Mouse (Mus musculus) thymus, postnatal 10 days (tissue): ENCODE measurements around the gene Zbtb3.
"Not testable (repeated sequence)": the region's sequence is repeated elsewhere in the genome, so short reads cannot be mapped to it uniquely, and the experiment has no call there.

Experiments
- DNase-seq, 2 experiments: peaks; one replicate each; pipeline ENCODE4 v3.0.0; 2021; ENCODE audit warnings: low spot score in 2 of 2

Gene Zbtb3

DNA sequence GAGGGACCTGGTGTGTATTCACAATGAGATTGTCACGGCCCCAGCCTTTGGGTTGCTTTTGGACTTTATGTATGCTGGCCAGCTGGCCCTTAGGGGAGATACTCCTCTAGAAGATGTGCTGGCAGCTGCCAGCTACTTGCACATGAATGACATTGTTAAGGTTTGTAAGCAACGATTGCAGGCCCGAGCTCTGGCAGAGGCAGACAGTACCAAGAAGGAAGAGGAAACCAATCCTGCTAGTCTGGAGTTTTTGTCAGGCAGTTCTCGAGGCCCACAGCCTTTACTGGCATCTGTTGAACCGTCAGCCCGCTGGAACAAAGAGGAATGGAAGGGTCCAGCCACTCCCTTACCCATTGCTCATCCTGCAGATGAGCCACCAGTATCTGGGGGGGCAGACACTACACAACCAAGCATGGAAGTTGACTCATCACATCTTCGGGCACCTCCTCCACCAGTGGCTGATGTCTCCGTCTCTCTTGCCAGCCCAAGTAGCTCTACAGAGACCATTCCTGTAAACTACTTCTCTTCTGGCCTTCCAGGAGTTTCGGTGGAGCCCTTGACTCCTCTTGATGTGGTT lies 937 bp downstream of the Zbtb3 start:
- no peak for DNase-seq

DNA sequence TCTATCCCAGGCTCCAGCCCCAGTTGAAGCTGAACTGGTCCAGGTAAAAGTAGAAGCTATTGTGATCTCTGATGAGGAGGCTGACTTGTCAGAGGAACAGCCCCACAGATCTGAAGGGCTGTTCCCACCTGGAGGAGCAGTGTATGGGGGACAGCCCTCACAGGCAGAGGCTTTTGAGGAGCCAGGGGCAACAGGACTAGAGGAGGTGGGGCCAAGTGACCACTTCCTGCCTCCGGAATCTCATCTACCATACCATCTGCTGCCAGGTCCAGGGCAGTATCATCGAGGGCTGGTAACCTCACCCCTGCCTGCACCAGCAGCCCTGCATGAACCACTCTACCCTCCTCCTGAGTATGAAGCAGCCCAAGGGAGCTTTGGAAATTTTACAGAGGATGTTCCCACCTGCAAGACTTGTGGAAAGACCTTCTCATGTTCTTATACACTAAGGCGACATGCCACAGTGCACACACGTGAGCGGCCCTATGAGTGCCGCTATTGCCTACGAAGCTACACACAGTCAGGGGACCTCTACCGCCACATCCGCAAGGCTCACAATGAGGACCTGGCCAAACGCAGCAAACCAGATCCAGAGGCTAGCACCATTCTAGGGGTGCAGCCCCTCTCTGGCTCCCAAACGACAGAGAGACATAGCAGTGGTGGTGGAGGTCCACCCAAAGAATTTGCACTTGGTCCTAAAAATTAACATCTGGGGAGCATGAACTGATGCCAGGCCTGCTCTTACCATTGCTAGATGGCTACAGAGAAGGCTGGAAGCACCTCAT lies 1.7 kb downstream of the Zbtb3 start:
- no peak for DNase-seq

DNA sequence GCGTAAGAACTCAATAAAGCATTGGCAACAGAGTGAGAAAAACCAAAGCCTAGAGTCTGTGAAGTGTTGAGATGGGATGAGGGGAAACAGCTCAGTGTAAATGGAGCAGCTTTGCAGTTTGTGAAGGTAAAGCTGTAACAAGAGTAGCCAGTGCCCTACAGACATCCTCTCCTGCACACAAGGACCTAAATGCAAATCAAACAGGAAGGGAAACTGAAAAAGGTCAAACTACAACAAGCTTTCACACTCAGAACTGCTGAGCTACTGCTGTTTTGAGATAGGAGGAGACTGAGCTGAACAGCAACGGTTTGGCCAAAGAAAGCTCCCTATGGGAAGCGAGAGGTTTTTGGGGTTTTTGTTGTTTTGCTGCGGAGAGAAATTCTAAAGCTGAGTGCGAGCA lies 4.5 kb downstream of the Zbtb3 start:
- DNase-seq = no peak

DNA sequence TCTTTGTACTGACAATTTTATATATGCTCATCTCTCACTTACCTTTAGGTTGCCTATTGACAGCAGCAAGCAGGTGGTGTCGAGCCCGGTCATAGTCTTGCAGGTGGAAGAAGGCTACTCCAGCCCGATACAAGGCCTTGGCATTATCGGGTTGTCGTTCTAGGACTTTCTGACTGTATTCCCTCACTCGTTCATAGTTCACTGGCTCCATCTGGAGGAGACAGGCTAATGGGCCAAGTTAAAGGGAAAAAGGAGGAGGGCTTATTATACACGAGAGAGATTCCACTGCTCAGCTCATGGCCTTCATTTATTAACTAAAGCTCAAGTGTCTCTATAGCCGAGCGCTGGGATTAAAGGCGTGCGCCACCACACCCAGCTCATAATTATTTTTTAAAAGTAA lies 13.5 kb downstream of the Zbtb3 start:
- DNase-seq = no peak

DNA sequence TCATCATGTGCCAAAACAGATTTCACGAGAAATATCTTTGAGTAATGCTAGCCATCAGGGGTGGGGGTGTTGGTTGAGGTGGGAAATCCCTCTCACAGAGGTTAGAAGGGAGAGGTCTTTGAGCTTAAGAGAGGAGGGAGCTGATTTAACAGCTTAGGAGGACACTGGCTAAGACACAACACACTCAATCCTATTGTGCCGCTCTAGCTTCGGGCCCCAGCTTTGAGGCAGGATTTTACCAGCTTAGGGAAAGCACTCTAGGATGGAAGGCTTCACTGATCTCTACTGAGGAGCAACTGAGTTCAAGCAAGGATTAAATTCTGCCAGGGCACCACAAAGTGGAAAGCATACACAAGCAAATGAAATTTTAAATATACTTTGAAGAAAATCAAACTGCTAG lies 14.6 kb downstream of the Zbtb3 start:
- no peak for DNase-seq

DNA sequence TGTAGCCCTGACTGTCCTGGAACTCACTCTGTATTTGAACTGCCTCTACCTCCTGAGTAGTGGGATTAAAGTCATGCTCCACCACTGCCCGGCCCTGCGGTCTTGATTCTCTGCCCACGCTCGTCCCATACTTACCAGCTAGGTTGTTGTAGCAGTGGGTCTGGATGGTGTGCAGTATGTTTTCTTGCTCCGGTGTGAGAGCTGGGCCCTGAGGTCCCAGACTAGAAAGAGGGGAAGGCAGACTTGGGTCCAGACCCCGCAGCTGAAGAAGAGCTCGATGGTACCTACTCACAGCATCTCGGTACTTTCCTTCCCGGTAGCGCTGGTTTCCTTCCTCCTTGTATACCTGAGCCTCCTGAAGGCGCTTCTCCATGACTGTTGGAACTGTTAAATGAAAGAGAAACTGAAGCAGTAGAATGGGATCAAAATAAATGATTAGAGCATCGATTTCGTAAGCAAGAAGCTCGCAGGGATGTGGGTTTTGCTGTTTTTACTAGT lies 16.0 kb downstream of the Zbtb3 start:
- DNase-seq = no peak

DNA sequence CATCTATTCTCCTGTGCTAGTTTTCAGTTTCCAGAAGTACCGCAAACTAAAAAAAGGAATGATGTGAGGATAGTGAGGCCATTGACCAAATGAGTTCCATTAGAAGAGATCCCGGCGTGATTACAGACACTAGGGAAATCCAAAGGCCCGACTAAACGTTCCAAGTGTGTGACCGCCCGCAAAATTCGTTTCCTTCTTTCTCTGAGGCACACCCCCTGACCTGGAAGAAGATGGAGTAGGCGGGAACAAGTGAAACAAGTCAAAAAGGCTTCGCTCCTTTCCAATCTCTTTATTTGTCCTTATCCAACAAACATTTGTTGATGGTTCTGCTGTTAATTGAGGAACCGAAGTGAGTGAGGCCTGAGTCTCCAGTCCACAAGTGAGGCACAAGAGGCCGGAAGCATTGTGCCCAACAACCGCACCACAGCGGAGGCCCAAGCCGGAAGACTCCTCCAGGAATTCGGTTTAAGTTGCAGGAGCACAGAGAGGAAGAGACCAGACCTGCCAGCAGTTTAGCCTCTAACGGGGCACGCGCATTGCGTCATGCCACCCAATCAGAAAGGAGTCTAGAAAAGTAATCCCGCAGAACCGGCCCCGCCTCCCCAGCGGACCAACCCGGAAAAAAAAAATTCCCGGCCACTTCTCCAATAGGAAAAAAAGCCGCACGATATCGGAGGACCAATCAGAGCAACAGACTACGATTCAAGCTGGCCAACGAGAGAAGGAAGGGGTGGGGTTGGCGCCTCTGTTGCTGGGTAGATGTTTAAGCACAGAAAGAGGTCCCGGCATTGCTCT lies 16.6 kb downstream of the Zbtb3 start, which contains the start of gene Ttc9c:
TSS of gene Ttc9c (minus strand) at position 533 of the 795 bp plus-strand sequence.
- DNase-seq = peak; percentile 90 to 93

DNA sequence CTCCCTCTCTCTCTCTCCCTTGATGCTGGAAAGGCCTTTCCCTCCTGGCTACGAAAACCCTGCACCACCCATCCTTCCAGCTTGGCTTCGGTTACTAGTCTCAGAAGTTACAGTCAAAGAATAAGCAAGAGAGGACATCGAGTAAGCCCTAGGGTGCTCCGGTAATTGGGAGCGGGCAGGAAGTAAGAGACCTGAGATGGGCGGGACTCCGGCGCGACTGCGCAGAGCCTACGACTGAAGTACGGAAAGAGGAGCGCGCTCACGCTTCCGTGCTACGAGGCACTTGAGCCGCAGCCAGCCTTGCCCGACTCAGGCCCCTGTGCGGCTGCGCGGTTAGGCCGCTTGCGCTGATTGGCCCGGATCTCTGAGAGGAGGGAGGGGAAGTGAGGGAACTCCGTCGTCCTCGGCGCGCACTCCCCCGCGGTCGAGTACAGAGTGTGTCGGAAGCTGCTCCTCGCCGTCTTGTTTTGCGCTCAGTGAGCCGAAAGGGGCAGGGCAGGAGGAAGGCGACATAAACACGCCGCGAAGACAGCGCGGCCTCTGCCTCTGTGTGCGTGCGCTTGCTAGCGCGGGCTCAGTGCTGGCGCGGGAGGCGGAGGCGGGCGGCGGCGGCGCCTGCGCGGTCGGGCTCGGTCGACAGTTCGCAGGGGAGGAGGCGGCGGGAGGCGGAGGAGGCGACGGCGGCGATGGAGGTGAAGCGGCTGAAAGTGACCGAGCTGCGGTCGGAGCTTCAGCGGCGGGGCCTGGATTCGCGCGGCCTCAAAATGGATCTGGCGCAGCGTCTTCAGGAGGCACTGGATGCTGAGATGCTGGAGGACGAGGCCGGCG lies 17.5 kb downstream of the Zbtb3 start, which contains the start of gene Hnrnpul2:
TSS of gene Hnrnpul2 (plus strand) at position 415 of the 828 bp plus-strand sequence.
- DNase-seq = peak; percentile 95 to 99

DNA sequence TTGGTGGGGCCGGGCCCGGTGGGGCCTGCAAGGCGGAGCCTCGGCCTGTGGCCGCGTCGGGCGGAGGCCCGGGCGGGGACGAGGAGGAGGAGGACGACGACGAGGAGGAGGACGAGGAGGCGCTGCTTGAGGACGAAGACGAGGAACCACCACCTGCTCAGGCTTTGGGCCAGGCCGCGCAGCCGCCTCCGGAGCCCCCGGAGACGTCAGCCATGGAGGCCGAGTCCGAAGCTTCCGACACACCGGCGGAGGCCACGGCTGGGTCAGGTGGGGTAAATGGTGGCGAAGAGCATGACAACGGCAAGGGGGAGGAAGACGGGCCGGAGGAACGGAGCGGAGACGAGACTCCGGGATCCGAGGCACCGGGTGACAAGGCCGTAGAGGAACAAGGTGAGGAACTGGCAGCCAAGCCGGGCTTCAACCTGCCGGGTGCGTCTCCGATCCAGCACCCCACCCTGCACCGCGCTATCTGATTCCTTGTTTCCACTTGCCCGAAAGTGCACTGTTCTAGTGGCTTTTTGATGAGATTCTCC lies 18.1 kb downstream of the Zbtb3 start:
- peak in 1 of 2 experiments; percentile 44 for DNase-seq

DNA sequence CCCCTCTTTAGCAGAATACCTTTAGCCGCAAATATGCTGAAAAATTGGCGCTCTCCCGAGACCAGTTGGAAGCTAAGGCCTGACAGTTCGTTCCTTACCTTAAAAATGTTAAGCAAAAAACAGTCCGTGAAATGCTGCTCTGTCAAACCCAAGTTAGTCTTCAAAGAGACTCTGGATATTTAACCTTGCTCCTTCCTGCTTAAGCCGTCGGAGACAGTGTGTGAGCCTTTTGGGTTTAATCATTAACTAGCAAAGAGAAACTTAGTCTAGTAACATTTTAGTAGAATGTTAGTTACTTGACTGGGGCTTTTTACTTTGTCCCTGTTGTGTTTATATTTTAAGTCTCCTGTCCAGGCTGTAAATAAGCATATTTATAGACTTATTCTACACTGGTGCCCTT lies 18.8 kb downstream of the Zbtb3 start:
- DNase-seq = no peak

DNA sequence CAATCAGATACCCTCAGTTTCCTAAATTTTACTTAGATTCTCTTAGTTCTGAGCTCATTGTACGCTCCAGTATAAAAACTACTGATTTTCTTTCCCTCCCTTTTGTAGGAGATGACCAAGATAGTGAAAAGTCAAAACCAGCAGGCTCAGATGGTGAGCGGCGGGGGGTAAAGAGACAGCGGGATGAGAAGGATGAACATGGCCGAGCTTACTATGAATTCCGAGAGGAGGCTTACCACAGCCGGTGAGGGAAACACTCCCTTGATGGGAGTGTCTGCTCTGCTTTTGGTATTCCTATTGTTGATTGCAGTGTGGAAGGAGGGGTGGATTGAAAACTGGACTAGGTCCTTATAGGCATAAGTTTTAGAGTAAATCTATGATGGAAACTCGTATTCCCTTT lies 20.3 kb downstream of the Zbtb3 start:
- no peak for DNase-seq

DNA sequence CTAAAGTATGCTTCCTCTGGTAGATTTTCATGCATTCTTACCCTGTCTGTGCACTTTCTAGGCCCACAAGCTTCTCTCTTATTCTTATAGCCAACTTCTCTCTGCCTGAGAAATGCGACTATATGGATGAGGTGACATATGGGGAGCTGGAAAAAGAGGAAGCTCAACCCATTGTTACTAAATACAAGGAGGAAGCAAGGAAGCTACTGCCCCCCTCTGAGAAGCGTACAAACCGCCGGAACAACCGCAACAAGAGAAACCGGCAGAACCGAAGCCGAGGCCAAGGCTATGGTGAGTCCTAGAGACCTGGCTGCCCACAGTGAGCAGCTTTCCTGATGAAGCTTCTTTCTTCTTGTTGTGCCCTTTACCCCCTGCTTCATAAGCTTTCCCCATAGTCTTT lies 27.3 kb downstream of the Zbtb3 start, which contains the start of gene AC129217.1:
TSS of gene AC129217.1 (plus strand) at position 114 of the 400 bp plus-strand sequence.
- no peak for DNase-seq

DNA sequence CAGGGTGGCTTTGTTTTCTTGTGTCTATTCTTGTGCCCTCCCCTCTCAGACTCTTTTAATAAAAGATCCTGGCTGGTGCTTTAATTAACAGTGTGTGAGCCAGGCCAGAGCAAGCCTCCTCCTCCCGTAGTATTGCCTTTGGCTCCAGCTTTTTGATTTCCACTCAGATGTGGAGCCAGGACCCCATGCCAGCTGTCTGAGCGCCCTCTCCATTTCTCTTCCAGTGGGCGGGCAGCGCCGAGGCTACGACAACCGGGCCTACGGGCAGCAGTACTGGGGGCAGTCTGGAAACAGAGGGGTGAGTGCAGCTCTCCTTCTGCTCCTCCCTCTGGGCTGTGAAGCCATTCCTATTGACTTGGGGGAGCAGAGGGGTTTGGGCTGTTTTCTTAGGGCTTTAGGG lies 28.3 kb downstream of the Zbtb3 start:
- DNase-seq = no peak

DNA sequence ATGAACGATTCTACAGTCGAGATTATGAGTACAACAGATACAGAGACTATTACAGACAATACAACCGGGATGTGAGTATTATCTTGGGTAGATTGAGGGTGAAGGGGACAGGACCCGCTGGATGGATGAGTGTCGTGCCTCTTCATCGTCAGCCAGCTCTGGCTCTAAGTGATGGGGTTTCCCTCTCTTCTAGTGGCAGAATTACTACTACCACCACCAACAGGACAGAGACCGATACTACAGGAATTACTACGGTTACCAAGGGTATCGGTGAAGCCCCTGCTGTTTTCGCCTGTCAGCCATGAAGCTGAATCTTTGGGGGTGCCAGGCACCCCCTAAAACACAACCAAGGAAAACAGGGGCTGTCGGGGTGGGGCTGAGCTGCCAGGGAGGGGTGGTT lies 28.9 kb downstream of the Zbtb3 start:
- DNase-seq = no peak

DNA sequence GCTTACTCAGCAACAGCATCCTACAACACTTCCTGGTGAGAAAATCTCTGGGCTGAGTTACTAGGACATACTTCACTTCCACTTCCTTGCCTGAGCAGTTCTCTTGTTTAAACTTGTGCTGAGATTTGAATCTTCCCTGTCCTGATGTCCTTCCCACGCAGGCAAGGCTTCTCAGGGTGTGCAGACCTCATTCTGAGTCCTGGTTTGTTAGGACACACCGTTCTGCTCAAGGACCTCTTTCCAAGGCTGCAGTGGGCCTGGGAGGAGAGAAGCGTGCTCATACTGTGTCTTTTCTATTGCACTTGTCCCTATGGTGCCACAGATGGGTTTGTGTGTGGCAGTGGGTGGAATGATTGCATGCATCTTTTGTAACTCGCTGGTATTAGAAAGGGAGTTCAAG lies 30.6 kb downstream of the Zbtb3 start:
- no peak for DNase-seq

DNA sequence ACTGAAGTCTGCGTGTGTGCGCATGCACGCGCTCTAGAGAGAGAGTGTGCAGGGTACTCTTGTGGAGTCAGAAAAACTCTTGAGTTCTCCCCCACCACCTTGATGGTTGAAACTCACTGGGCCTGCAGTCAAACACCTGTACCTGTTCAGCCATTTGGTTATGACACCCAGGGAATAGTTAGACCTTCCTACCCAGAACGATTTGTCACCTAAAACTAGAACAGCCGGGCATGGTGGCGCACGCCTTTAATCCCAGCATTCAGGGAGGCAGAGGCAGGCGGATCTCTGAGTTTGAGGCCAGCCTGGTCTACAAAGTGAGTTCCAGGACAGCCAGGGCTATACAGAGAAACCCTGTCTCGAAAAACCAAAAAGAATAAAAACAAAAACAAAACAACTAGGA lies 34.0 kb downstream of the Zbtb3 start:
- not testable (repeated sequence) for DNase-seq

DNA sequence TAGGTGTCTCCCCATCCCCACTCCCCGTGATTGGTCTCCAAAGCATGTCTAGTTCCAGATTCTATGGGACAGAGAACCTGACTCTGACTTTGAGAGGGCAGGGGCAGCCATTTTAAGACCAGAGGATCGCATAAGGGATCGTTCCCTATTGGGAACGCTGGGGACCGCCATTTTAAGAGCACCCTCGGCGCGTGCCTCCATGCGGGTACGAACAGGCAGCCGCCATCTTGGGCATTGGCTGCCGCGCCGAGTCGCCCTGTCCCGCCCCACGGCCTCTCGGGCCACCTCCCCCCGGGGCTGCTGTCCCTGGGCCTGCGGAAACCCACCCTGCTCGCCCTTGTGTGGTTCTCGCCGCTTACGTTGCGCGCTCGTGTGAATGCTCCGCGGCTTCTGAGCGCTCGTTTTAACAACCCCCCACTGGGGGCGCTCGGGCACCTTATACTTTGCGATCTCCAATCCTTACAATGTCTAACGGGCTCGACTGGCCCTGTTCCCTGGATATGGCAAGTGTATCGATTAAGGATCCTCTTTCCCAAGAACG lies 35.0 kb downstream of the Zbtb3 start, which contains the start of gene Bscl2:
TSS of gene Bscl2 (plus strand) at position 217 of the 541 bp plus-strand sequence.
- peak; percentile 73 to 83 for DNase-seq

DNA sequence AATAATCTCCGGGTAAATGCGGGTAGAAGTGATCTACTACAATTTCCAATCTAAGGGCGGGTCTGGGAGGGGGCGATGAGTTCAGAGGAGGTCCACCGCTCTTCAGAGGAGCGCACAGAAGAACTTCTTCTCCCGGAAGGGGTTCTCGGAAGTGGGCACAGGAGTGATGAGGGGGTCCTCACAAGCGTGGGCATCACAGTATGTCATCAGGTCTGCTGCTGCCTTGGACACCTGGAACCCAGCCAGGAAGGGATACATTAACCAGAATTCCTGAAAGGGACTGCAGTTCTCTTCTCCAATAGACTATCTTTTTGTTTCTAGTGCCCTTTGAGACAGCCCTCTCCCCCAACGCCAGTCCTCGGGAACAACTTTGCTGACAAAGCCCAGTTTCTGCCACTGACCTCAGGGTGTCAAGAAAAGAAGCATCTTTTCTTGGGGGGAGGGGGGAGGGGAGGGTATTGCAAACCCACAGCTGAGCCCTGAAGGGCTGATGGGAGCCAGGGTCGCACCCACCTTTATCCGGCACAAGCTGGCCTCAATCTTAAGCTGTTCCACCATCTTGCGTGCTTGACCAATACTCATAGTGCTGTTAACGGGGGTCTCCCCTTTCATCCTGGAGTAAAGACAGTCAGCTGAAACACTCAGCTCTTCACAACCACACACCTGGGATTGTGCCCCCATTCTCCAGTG lies 35.8 kb downstream of the Zbtb3 start:
- DNase-seq = no peak

DNA sequence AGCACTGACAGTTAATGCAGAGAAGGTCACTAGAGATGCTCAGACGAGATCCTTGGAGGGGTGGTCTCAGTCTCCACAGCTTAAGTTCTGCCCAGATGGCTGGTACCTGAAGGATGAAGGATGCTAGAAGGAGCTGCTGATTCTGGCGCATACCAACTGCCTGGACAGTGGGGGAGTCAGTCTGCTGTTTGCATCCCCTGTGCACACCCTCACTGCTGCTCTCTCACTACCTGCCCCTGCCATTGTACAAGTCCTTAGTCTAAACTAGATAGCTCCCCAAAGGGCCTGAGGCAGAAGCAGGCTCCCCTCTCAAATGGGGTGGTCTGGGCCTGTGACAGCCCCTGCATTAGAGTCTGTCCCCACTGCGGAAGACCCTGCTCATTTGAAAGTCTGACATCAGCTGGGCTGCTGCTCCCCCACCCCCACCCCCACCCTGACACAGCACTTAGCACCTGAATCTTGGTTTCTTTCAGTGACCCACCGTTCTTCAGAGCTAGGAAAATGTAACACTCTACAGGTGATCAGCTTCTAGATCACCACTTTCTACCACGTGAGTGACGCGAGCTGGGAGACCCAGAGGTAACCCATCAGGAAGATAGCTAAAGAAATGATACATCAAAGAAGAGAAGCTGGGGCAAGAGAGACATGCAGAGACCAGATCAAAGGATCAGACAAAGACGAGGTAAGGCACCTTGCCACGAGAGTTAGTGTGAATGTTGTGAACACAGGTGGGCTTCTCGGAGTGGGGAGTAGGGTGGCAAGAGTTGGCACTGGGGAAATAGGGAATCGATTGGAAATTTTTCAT lies 37.0 kb downstream of the Zbtb3 start, which contains the start of gene Gng3:
TSS of gene Gng3 (minus strand) at position 92 of the 805 bp plus-strand sequence.
- no peak for DNase-seq
